Mouse (Mus musculus) ES-E14 (cell line): ENCODE measurements around the gene Tnfrsf1a. TPM values are rescaled to one million over a fixed set of nuclear protein-coding genes. Genes with fewer than 3 reads are reported as not detected.

Experiments
- DNase-seq: peaks from one replicate; pipeline ENCODE4 v3.0.0-alpha.2; 2013; ENCODE audit warnings: low read depth, low spot score
- H3K27ac ChIP-seq: 2 replicates; pipeline ENCODE4 v1.5.1; 2012; ENCODE audit warnings: low read depth, mild to moderate bottlenecking, low read length, moderate library complexity, mixed read lengths; ENCODE audit not compliant: poor library complexity, insufficient read depth, severe bottlenecking
- H3K36me3 ChIP-seq: 2 replicates; pipeline ENCODE4 v1.6.1; 2012; ENCODE audit warnings: mild to moderate bottlenecking, low read length, moderate library complexity, mixed read lengths; ENCODE audit not compliant: control insufficient read depth, poor library complexity, insufficient read depth, severe bottlenecking
- H3K4me1 ChIP-seq, 2 experiments: fragments of 150-350 bp in 1 of 2; sonication (generic) in 1 of 2; 2 replicates each; pipeline ENCODE4 v1.6.1; 2012; ENCODE audit warnings: low read length in 2 of 2, mild to moderate bottlenecking in 1 of 2, mixed read lengths in 1 of 2; ENCODE audit not compliant: control insufficient read depth in 2 of 2, insufficient read depth in 2 of 2, poor library complexity in 1 of 2
- H3K4me3 ChIP-seq, 2 experiments: fragments of 150-350 bp in 1 of 2; sonication (generic) in 1 of 2; 2 replicates each; pipeline ENCODE4 v1.5.1; 2012; ENCODE audit warnings: low read length in 2 of 2, low read depth in 1 of 2, mild to moderate bottlenecking in 1 of 2, mixed read lengths in 1 of 2; ENCODE audit not compliant: insufficient read depth in 1 of 2, poor library complexity in 1 of 2, severe bottlenecking in 1 of 2
- H3K9ac ChIP-seq: 2 replicates; pipeline ENCODE4 v1.6.1; 2012; ENCODE audit warnings: low read depth, mild to moderate bottlenecking, low read length, mixed read lengths; ENCODE audit not compliant: poor library complexity, insufficient read depth, severe bottlenecking
- H3K9me3 ChIP-seq: fragments of 150-350 bp; sonication (generic); 2 replicates; pipeline ENCODE4 v1.6.1; 2012; ENCODE audit warnings: low read depth, mild to moderate bottlenecking, low read length; ENCODE audit not compliant: control insufficient read depth, insufficient read depth
- CHD2 ChIP-seq: IDR thresholded peaks from 2 replicates; pipeline ENCODE4 v1.6.1; 2014; ENCODE audit warnings: mild to moderate bottlenecking, low read depth, low read length, inconsistent platforms
- HCFC1 ChIP-seq: IDR thresholded peaks from 2 replicates; pipeline ENCODE4 v1.6.1; 2012; ENCODE audit warnings: low read length, inconsistent platforms, borderline replicate concordance; ENCODE audit not compliant: insufficient read depth
- MAFK ChIP-seq: IDR thresholded peaks from 2 replicates; pipeline ENCODE4 v1.6.1; 2014; ENCODE audit warnings: mild to moderate bottlenecking, low read depth, low read length, inconsistent platforms; ENCODE audit not compliant: insufficient read depth
- ZC3H11A ChIP-seq: IDR thresholded peaks from 2 replicates; pipeline ENCODE4 v1.6.1; 2012; ENCODE audit warnings: low read depth, mild to moderate bottlenecking, inconsistent platforms, low read length, borderline replicate concordance
- ZNF384 ChIP-seq: IDR thresholded peaks from 2 replicates; pipeline ENCODE4 v1.6.1; 2012; ENCODE audit warnings: low read depth, low read length, inconsistent platforms
- in situ Hi-C, 2 experiments: fragments of 600-800 bp; cut with MboI; formaldehyde crosslinking; loops; one replicate each; pipeline ENCODE4 v1.15.1; 2025; ENCODE audit warnings: low sequenced_read_pairs in 2 of 2, inconsistent platforms in 1 of 2; ENCODE audit not compliant: unreplicated experiment in 2 of 2
- total RNA-seq: library from RNA; depleted of rRNA; stranded (reverse); fragments of 300-350 nt; gene quantifications from 2 replicates; pipeline ENCODE4 v1.2.3, GENCODE M21; 2012

Gene Tnfrsf1a
- total RNA-seq, 1 experiment: 7.7 TPM

- no peaks in the 10 kb centered on the region for H3K9me3 ChIP-seq
- H3K36me3 ChIP-seq: no peaks in the 10 kb centered on the region
- peaks cover 9 to 23% of the 10 kb centered on the region in 2 experiments; a peak in 3 of 4 replicates for H3K4me1 ChIP-seq
- no peak within 1 kb of the TSS for H3K27ac ChIP-seq
- TF ChIP-seq ZC3H11A (no peak), ZNF384 (no peak)
- H3K4me3 ChIP-seq: peak within 1 kb of the TSS; percentile 63 to 70
- peak within 1 kb of the TSS; percentile 38 for H3K9ac ChIP-seq
- DNase-seq: no peak
- in situ Hi-C loops: no loop called here
Observed at GRCm38 (mm10) chr6:125380372-125381360, 31.5 kb downstream of the Tnfrsf1a start, which contains the start of gene Plekhg6. Gene Plekhg6, minus strand, starts transcription at chr6:125380793.

GRCm38 (mm10) chr6:125382024-125382423 is 32.9 kb downstream of the Tnfrsf1a start:
- DNase-seq: no peak
- in situ Hi-C loops: no loop called here
- H3K4me1 ChIP-seq: peaks cover 11 to 26% of the 10 kb centered on the region in 2 experiments; a peak in 3 of 4 replicates
- no peak overlapping the region for H3K9ac ChIP-seq
- TF ChIP-seq ZNF384: no peak
- no peak for TF ChIP-seq MAFK
- no peak for TF ChIP-seq ZC3H11A
- no peak for TF ChIP-seq HCFC1
- TF ChIP-seq CHD2: no peak
- no peak overlapping the region for H3K4me3 ChIP-seq
- no peaks in the 10 kb centered on the region for H3K36me3 ChIP-seq
- H3K27ac ChIP-seq: no peak overlapping the region
- H3K9me3 ChIP-seq: no peaks in the 10 kb centered on the region

- Histone ChIP-seq H3K27ac (no peak overlapping the region), H3K36me3 (no peaks in the 10 kb centered on the region), H3K4me1 (peaks cover 2 to 11% of the 10 kb centered on the region in 2 experiments; a peak in 1 of 4 replicates), H3K4me3 (no peak overlapping the region; a peak in 1 of 4 replicates), H3K9me3 (no peaks in the 10 kb centered on the region), H3K9ac (no peak overlapping the region)
- DNase-seq: no peak
- in situ Hi-C loops: no loop called here
- TF ChIP-seq HCFC1: no peak
- no peak for TF ChIP-seq MAFK
- TF ChIP-seq CHD2: no peak
- TF ChIP-seq ZC3H11A: peak; percentile 21; the same call in 1 of the 2 replicates
- TF ChIP-seq ZNF384: no peak
Observed at GRCm38 (mm10) chr6:125385066-125385974, 36.2 kb downstream of the Tnfrsf1a start.

GRCm38 (mm10) chr6:125386080-125386479 is 36.9 kb downstream of the Tnfrsf1a start:
- Histone ChIP-seq H3K27ac (no peak overlapping the region), H3K4me1 (peaks cover 2 to 7% of the 10 kb centered on the region in 2 experiments; a peak in 1 of 4 replicates), H3K4me3 (no peak overlapping the region), H3K9ac (no peak overlapping the region), H3K9me3 (no peaks in the 10 kb centered on the region), H3K36me3 (no peaks in the 10 kb centered on the region)
- no peak for DNase-seq
- TF ChIP-seq ZC3H11A: no peak
- in situ Hi-C loops: no loop called here
